Mouse (Mus musculus) intestine, embryonic 15.5 days (tissue): ENCODE measurements around the gene Prss48. TPM values are rescaled to one million over a fixed set of nuclear protein-coding genes. Genes with fewer than 3 reads are reported as not detected.

ENCODE experiments used
- ATAC-seq: fragments of 200-750 bp; cut with Nextera tagmentation; 2 replicates; pipeline ENCODE4 v1.8.0; 2017; ENCODE audit warnings: moderate TSS enrichment, moderate library complexity
- H3K27ac ChIP-seq: fragments of 300-500 bp; sonication (generic); 2 replicates; pipeline ENCODE4 v1.5.1; 2015; ENCODE audit warnings: mild to moderate bottlenecking, inconsistent platforms
- H3K27me3 ChIP-seq: fragments of 300-500 bp; sonication (generic); replicated peaks from 2 replicates; pipeline ENCODE4 v1.6.1; 2015; ENCODE audit warnings: inconsistent platforms
- H3K36me3 ChIP-seq: fragments of 300-500 bp; sonication (generic); 2 replicates; pipeline ENCODE4 v1.6.1; 2015; ENCODE audit warnings: inconsistent platforms
- H3K4me1 ChIP-seq: fragments of 300-500 bp; sonication (generic); replicated peaks from 2 replicates; pipeline ENCODE4 v1.6.1; 2015; ENCODE audit warnings: inconsistent platforms
- H3K4me2 ChIP-seq: fragments of 300-500 bp; sonication (generic); replicated peaks from 2 replicates; pipeline ENCODE4 v1.6.1; 2015; ENCODE audit warnings: mild to moderate bottlenecking, inconsistent platforms
- H3K4me3 ChIP-seq: fragments of 300-500 bp; sonication (generic); replicated peaks from 2 replicates; pipeline ENCODE4 v1.5.1; 2015; ENCODE audit warnings: inconsistent platforms
- H3K9ac ChIP-seq: fragments of 300-500 bp; sonication (generic); 2 replicates; pipeline ENCODE4 v1.6.1; 2015; ENCODE audit warnings: inconsistent platforms
- H3K9me3 ChIP-seq: fragments of 300-500 bp; sonication (generic); 2 replicates; pipeline ENCODE4 v1.6.1; 2016; ENCODE audit warnings: inconsistent platforms
- WGBS: fragments of 180-500 bp; shearing (Covaris S2); methylation state at CpG from one replicate; pipeline ENCODE4 v1.1.7; 2015; 5-methylcytosine and 5-hydroxymethylcytosine counted together
- polyA plus RNA-seq: library from polyadenylated mRNA; unstranded; fragments of >200 nt; fragmentation: Nextera tagmentation; extraction: Ambion mirVana; gene quantifications from 2 replicates; pipeline ENCODE4 v1.2.1, GENCODE M21; 2015

Gene Prss48
- polyA plus RNA-seq, 1 experiment from 2014 or later: 0.15 TPM

DNA sequence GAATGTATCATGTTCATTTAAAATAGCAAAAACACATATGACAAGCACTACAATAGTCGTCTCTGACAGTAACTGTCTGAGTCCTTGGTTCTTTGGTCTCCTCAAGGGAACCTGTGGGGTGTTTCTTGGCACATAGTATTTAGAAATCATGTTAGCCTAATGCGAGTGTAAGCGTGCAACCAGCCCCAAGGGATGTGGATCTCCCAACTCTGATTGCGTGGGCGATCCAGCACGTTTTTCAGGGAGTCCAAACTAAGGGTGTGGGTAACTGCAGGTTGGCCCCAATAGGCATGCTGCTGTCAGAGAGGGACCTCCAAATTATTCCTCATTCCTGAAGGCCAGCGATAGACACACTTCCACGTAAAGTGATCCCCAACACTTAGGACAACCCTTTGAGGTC is 33.3 kb downstream of the Prss48 start:
- Histone ChIP-seq H3K27ac (no peak overlapping the region), H3K9me3 (no peaks in the 10 kb centered on the region), H3K4me1 (0 out of 2 replicates have a peak, but pooled peaks cover 13% of the 10 kb centered on the region), H3K4me2 (no peak overlapping the region), H3K27me3 (no peaks in the 10 kb centered on the region), H3K9ac (no peak overlapping the region), H3K4me3 (no peak overlapping the region), H3K36me3 (no peaks in the 10 kb centered on the region)
- WGBS: 90% methylated on average over 8 of the region's 8 CpGs
- no peak for ATAC-seq

DNA sequence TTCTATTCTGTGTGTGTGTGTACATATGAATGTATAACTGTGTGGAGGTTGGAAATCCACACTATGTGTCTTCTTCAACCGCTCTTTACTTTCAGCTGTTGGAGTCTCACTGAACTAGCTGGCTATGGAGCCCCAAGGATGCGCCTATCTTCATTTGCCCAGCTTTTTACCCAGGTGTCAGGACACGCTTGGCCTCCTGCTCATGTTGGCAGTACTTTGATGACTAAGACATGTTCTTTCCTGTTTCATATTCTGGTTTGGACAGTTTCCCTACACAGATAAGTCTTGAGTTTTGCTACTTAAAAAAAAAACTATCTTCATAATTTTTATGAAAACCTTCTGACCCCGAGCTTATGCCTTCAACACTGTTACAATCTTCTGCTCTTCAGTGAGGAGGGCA is 36.8 kb downstream of the Prss48 start:
- Histone ChIP-seq H3K9ac (no peak overlapping the region), H3K4me1 (peaks cover 9% of the 10 kb centered on the region; the same call in 1 of the 2 replicates), H3K4me3 (no peak overlapping the region), H3K9me3 (no peaks in the 10 kb centered on the region), H3K36me3 (no peaks in the 10 kb centered on the region), H3K4me2 (no peak overlapping the region), H3K27me3 (no peaks in the 10 kb centered on the region), H3K27ac (no peak overlapping the region)
- no peak for ATAC-seq
- 90% methylated on average over 4 of the region's 4 CpGs for WGBS

DNA sequence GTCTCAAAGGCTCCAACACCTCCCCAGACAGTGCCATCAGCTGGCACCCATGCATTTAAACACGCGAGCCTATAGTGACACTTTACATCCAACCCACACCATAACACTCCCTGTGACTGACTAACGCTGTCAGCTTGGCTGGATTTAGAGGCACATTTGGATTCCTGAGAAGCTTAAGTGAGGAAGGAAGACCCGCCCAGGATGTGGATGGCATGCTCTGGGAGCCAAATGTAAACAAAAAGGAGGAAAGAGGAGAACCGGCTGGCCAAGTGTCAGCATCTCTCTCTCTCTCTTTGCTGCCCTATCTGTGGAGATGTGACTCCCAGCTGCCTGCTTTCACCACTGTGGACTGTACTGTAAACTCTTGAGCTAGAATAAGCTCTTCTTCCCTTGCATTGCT is 41.2 kb downstream of the Prss48 start:
- Histone ChIP-seq H3K27ac (peak overlapping the region; percentile 28; the same call in 1 of the 2 replicates), H3K9ac (no peak overlapping the region), H3K27me3 (no peaks in the 10 kb centered on the region), H3K36me3 (no peaks in the 10 kb centered on the region), H3K4me1 (peaks cover 5% of the 10 kb centered on the region; the same call in 1 of the 2 replicates), H3K4me2 (0 out of 2 replicates have a peak overlapping the region, but pooled peaks have one; percentile 7), H3K4me3 (no peak overlapping the region), H3K9me3 (no peaks in the 10 kb centered on the region)
- no peak; the same call in 1 of the 2 replicates for ATAC-seq
- WGBS: 15% methylated on average over 5 of the region's 5 CpGs

DNA sequence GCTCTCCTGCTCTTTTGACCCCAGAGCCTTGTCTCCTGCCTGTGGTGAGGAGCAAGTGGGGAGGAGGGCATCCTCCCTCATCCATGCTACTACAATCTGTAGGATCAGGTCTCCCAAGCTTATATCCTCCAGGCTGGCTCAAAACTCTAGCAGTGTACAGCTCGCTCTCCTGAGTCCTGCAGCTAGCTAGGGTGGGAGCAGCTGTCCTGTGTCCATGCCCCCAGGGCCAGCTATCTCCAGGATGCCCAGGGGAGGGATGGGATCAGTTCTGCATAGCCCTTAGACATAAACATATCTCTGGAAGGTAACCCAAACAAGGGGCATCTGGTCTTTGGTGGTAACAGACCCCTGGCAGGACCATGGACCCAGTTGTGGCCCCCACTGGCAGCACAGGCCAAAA is 42.6 kb downstream of the Prss48 start:
- no peak overlapping the region for H3K4me2 ChIP-seq
- WGBS: 100% methylated on average over 1 of the region's 1 CpGs
- no peak for ATAC-seq

DNA sequence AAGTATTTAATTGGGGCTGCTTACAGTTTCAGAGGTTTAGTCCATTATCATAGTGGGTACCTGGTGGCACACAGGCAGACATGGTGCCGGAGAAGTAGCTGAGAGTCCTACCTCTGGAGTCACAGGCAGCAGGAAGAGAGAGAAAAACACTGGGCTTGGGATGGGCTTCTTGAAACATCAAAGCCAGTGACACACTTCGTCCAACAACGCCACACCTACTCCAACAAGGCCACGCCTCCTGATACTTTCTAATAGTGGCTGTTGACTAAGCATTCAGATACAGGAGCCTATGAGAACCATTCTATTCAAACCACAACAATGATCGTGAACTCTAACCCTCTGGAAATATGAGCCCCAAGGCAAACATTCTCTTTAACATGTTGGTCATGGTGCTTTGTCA is 46.6 kb downstream of the Prss48 start:
- no peak overlapping the region for H3K4me3 ChIP-seq
- no peak overlapping the region for H3K9ac ChIP-seq
- no peaks in the 10 kb centered on the region for H3K4me1 ChIP-seq
- no peaks in the 10 kb centered on the region for H3K36me3 ChIP-seq
- no peaks in the 10 kb centered on the region for H3K9me3 ChIP-seq
- H3K27me3 ChIP-seq: no peaks in the 10 kb centered on the region
- no peak overlapping the region for H3K27ac ChIP-seq
- WGBS: 86% methylated on average over 5 of the region's 5 CpGs
- H3K4me2 ChIP-seq: no peak overlapping the region
- no peak for ATAC-seq

More for the DNA sequence above, 42.6 kb downstream of the Prss48 start:
- no peak overlapping the region for H3K9ac ChIP-seq
- H3K36me3 ChIP-seq: no peaks in the 10 kb centered on the region
- no peaks in the 10 kb centered on the region for H3K27me3 ChIP-seq
- H3K9me3 ChIP-seq: no peaks in the 10 kb centered on the region
- no peak overlapping the region for H3K4me3 ChIP-seq
- H3K27ac ChIP-seq: no peak overlapping the region
- peaks cover 5% of the 10 kb centered on the region; the same call in 1 of the 2 replicates for H3K4me1 ChIP-seq

DNA sequence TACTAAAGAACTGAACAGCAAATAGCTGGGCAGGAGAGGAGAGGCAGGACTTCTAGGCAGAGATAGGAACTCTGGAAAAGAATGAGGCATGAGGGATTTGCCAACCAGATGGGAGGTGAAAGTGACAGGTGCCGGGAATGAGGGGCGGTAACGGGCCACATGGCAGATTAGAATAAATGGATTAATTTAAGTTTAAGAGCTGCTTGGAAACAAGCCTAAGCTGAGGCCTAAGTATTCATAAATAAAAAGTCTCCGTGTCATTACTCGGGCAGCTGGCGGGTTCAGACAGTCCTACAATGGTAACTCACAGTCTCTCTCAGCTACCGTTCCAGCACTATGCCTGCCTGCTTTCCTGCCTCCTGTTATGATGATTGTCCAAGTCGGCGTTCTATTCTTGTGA is 47.0 kb downstream of the Prss48 start:
- Histone ChIP-seq H3K36me3 (no peaks in the 10 kb centered on the region), H3K9me3 (no peaks in the 10 kb centered on the region), H3K4me1 (no peaks in the 10 kb centered on the region), H3K9ac (no peak overlapping the region), H3K4me2 (no peak overlapping the region), H3K27me3 (no peaks in the 10 kb centered on the region), H3K4me3 (no peak overlapping the region), H3K27ac (no peak overlapping the region)
- no peak for ATAC-seq
- WGBS: 87% methylated on average over 9 of the region's 9 CpGs

DNA sequence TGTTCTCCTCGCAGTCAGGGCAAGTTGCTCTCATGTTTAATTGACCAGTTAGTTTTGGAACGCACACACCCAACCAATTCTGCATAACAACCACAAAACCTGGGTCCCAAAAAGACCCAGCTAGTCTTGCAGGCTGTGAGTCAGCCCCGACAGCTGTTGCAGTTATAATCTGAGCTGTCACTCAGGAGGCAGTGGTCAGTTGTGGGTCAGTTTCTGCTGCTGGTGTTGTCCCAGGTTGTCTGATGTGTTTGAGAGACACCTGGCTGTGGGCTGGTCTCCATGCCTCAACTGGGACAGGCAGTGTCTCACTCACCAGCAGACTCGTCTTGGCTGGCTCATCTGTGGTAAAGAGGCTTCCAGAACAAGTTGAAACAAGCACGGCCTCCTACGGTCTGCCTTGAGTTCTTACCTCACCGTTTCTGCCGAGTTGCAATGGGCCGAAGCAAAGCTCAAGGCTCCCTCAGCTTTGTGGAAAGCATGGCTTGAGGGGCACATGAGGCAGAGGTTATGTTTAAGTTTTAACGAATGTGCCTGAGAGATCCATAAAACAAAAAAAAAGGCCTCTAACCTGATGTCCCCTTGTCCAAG is 49.5 kb downstream of the Prss48 start:
- Histone ChIP-seq H3K4me1 (no peaks in the 10 kb centered on the region), H3K4me3 (no peak overlapping the region), H3K9me3 (no peaks in the 10 kb centered on the region), H3K36me3 (no peaks in the 10 kb centered on the region), H3K27me3 (no peaks in the 10 kb centered on the region), H3K9ac (no peak overlapping the region), H3K4me2 (no peak overlapping the region), H3K27ac (no peak overlapping the region)
- no peak for ATAC-seq
- 88% methylated on average over 10 of the region's 10 CpGs for WGBS

DNA sequence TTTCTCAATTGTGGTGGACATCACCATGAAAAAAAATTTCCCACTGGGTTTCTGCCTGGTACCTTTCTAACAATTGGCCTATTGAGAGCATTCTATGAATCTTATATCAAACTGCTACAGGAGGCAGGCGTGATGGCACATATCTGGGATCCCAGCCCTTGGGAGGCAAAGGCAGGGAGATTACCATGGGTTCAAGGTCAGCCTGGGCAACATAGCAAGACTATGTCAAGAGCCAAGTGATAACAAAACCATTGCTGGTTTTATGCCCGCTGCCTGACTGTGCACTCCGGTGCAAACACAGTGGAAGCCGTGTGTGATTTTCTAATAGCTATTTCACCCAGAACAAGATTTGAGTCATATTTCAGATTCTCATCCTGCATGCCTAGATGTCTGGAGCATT is 51.4 kb downstream of the Prss48 start:
- Histone ChIP-seq H3K27me3 (no peaks in the 10 kb centered on the region), H3K9ac (no peak overlapping the region), H3K27ac (no peak overlapping the region), H3K36me3 (no peaks in the 10 kb centered on the region), H3K4me3 (no peak overlapping the region), H3K9me3 (no peaks in the 10 kb centered on the region), H3K4me2 (no peak overlapping the region), H3K4me1 (no peaks in the 10 kb centered on the region)
- ATAC-seq: no peak
- 66% methylated on average over 4 of the region's 4 CpGs for WGBS

Other genes starting within 250 kb of the Prss48 start
- gene Fam160a1, start 185.2 kb downstream of the Prss48 start, polyA plus RNA-seq: 3.1 and 3.3 TPM in 2 replicates
- gene Glt28d2, start 115.0 kb downstream of the Prss48 start, polyA plus RNA-seq: 2.0 and 2.7 TPM in 2 replicates
- 4.8 and 6.5 TPM in 2 replicates for gene Gm37240, start 115.0 kb downstream of the Prss48 start, polyA plus RNA-seq
- gene Sh3d19, start 31.4 kb downstream of the Prss48 start, polyA plus RNA-seq: 41.6 and 43.6 TPM in 2 replicates
- gene Rps3a1, start 140.2 kb upstream of the Prss48 start, polyA plus RNA-seq: 1,281 and 1,419 TPM in 2 replicates
- 6.1 and 6.6 TPM in 2 replicates for gene Lrba, start 222.2 kb upstream of the Prss48 start, polyA plus RNA-seq